Comparison of ENCODE assay signal across 19 mouse cellular contexts in genomic region chr4:122922841-122923240, GRCm38 (mm10). TPM values are rescaled to one million over a fixed set of nuclear protein-coding genes. Genes with fewer than 3 reads are reported as not detected.
DNase-seq lines count a peak whose midpoint lies in the region; ATAC-seq and TF ChIP-seq lines count a peak whose summit lies in the region.
"Had no signal": no experiment of that assay in that cellular context is flagged by ENCODE, and none has a peak within 500 bp of the region (broad histone marks: within the 10 kb centered on the region; RNA-seq: fewer than 3 reads in every experiment).

No protein-coding gene starts in this region.

- H3K4me3 ChIP-seq in hindbrain, embryonic 10.5 days = no peak overlapping the region
- no peak overlapping the region for H3K4me3 ChIP-seq in hindbrain, embryonic 16.5 days (ENCODE audit: low read length)
- H3K4me3 ChIP-seq in midbrain, embryonic 10.5 days = no peak overlapping the region
- H3K4me3 ChIP-seq in midbrain, embryonic 16.5 days (ENCODE audit: low read depth, low read length) = no peak overlapping the region
- no peak overlapping the region for H3K4me3 ChIP-seq in bone marrow macrophage, adult 2 months (ENCODE audit: insufficient read depth, low read length)
- H3K4me3 ChIP-seq: neural tube, embryonic 12.5 days had no signal

- ATAC-seq in hindbrain, embryonic 16.5 days = no peak
- ATAC-seq in midbrain, embryonic 16.5 days = no peak
- ATAC-seq in megakaryocyte progenitor cell, adult 5-6 weeks (replicated peaks; ENCODE audit: poor library complexity) = peak; percentile 83
- ATAC-seq in erythroblast, adult 5-6 weeks (replicated peaks; ENCODE audit: low FRiP score, poor library complexity, severe bottlenecking) = no peak
- ATAC-seq: hindbrain, postnatal 0 days; liver, postnatal 0 days had no signal

- peaks cover 13% of the 10 kb centered on the region for H3K4me1 ChIP-seq in hindbrain, embryonic 10.5 days (replicated peaks)
- H3K4me1 ChIP-seq in hindbrain, embryonic 16.5 days (ENCODE audit: control insufficient read depth, insufficient read depth, low read depth, low read length) = no peaks in the 10 kb centered on the region
- H3K4me1 ChIP-seq in midbrain, embryonic 10.5 days = peaks cover 16% of the 10 kb centered on the region
- H3K4me1 ChIP-seq in midbrain, embryonic 16.5 days (ENCODE audit: control insufficient read depth, insufficient read depth, low read length) = no peaks in the 10 kb centered on the region
- H3K4me1 ChIP-seq in bone marrow macrophage, adult 2 months (ENCODE audit: control insufficient read depth, insufficient read depth, low read length) = peaks cover 22% of the 10 kb centered on the region
- H3K4me1 ChIP-seq: neural tube, embryonic 12.5 days had no signal

- peak overlapping the region; percentile 70 for H3K27ac ChIP-seq in hindbrain, embryonic 10.5 days
- H3K27ac ChIP-seq in hindbrain, embryonic 16.5 days (ENCODE audit: low read depth, low read length) = no peak overlapping the region
- H3K27ac ChIP-seq in midbrain, embryonic 10.5 days (replicated peaks) = peak overlapping the region; percentile 67
- no peak overlapping the region for H3K27ac ChIP-seq in midbrain, embryonic 16.5 days (ENCODE audit: low read length)
- H3K27ac ChIP-seq in bone marrow macrophage, adult 2 months (ENCODE audit: insufficient read depth, low read depth, low read length) = peak overlapping the region; percentile 81
- H3K27ac ChIP-seq: hindbrain, postnatal 0 days; neural tube, embryonic 12.5 days had no signal

- no peaks in the 10 kb centered on the region for H3K27me3 ChIP-seq in hindbrain, embryonic 10.5 days (ENCODE audit: insufficient read depth, poor library complexity, severe bottlenecking)
- H3K27me3 ChIP-seq in hindbrain, embryonic 16.5 days (replicated peaks; ENCODE audit: control insufficient read depth, insufficient read depth, low read length) = no peaks in the 10 kb centered on the region
- no peaks in the 10 kb centered on the region for H3K27me3 ChIP-seq in midbrain, embryonic 10.5 days (ENCODE audit: low read depth, poor library complexity, severe bottlenecking)
- H3K27me3 ChIP-seq in midbrain, embryonic 16.5 days (ENCODE audit: control insufficient read depth, insufficient read depth, low read depth, low read length) = no peaks in the 10 kb centered on the region
- H3K27me3 ChIP-seq: neural tube, embryonic 12.5 days had no signal

- no peak overlapping the region for H3K4me2 ChIP-seq in hindbrain, embryonic 16.5 days (ENCODE audit: low read length)
- H3K4me2 ChIP-seq in midbrain, embryonic 16.5 days (ENCODE audit: low read length) = no peak overlapping the region
- H3K4me2 ChIP-seq: neural tube, embryonic 12.5 days had no signal

- WGBS in hindbrain, embryonic 10.5 days = 6% methylated on average over 1 of the region's 1 CpGs
- 5% methylated on average over 1 of the region's 1 CpGs for WGBS in hindbrain, embryonic 16.5 days
- 5% methylated on average over 1 of the region's 1 CpGs for WGBS in midbrain, embryonic 10.5 days
- WGBS in midbrain, embryonic 16.5 days = 5% methylated on average over 1 of the region's 1 CpGs

- no peak for TF ChIP-seq POLR2A in bone marrow macrophage, adult 2 months (IDR thresholded peaks at IDR 0.05; ENCODE audit: borderline replicate concordance, low read depth, low read length)

- H3K9ac ChIP-seq in hindbrain, embryonic 16.5 days (ENCODE audit: low read depth, low read length) = no peak overlapping the region
- no peak overlapping the region for H3K9ac ChIP-seq in midbrain, embryonic 16.5 days (ENCODE audit: low read depth, low read length)
- H3K9ac ChIP-seq: liver, postnatal 0 days; neural tube, embryonic 12.5 days had no signal

- no peaks in the 10 kb centered on the region for H3K9me3 ChIP-seq in hindbrain, embryonic 10.5 days
- no peaks in the 10 kb centered on the region for H3K9me3 ChIP-seq in hindbrain, embryonic 16.5 days (ENCODE audit: control insufficient read depth, low read length)
- no peaks in the 10 kb centered on the region for H3K9me3 ChIP-seq in midbrain, embryonic 10.5 days (replicated peaks)
- no peaks in the 10 kb centered on the region for H3K9me3 ChIP-seq in midbrain, embryonic 16.5 days (replicated peaks; ENCODE audit: control insufficient read depth, low read length, poor library complexity, severe bottlenecking)
- H3K9me3 ChIP-seq: neural tube, embryonic 12.5 days had no signal

- no peak for TF ChIP-seq CTCF in bone marrow macrophage, adult 2 months (IDR thresholded peaks at IDR 0.05; ENCODE audit: low read depth, low read length)

- no peak for DNase-seq in hindbrain, embryonic 10.5 days (ENCODE audit: low spot score)
- DNase-seq in midbrain, embryonic 10.5 days (ENCODE audit: low spot score) = no peak
- DNase-seq: cerebellum, adult 11 months; cerebellum, postnatal 25 days; heart, postnatal 10 days; kidney, postnatal 10 days; liver; liver, postnatal 0 days; lung, postnatal 14 days; spleen, adult 18-20 months; thymus, adult 2 months had no signal

- no peaks in the 10 kb centered on the region for H3K36me3 ChIP-seq in hindbrain, embryonic 10.5 days
- H3K36me3 ChIP-seq in hindbrain, embryonic 16.5 days (ENCODE audit: control insufficient read depth, insufficient read depth, low read length) = no peaks in the 10 kb centered on the region
- H3K36me3 ChIP-seq in midbrain, embryonic 10.5 days = no peaks in the 10 kb centered on the region
- H3K36me3 ChIP-seq in midbrain, embryonic 16.5 days (ENCODE audit: control insufficient read depth, insufficient read depth, low read length) = no peaks in the 10 kb centered on the region
- H3K36me3 ChIP-seq: neural tube, embryonic 12.5 days had no signal

RNA-seq across cellular contexts. Expression of gene Cap1, which starts 37.0 kb away (rescaled TPM):
- 66.8 and 79.3 TPM in 2 replicates for polyA plus RNA-seq in hindbrain, embryonic 10.5 days (2016; fragmentation: Nextera tagmentation; extraction: Ambion mirVana)
- 71.6 and 84.9 TPM in 2 replicates for polyA plus RNA-seq in hindbrain, embryonic 16.5 days (2015; fragmentation: Nextera tagmentation; extraction: Ambion mirVana)
- 69.4 and 79.4 TPM in 2 replicates for polyA plus RNA-seq in midbrain, embryonic 10.5 days (2016; fragmentation: Nextera tagmentation; extraction: Ambion mirVana)
- 70.3 and 75.0 TPM in 2 replicates for polyA plus RNA-seq in midbrain, embryonic 16.5 days (2015; fragmentation: Nextera tagmentation; extraction: Ambion mirVana)
- 495 and 593 TPM in 2 replicates for polyA plus RNA-seq in bone marrow macrophage, adult 2 months (2012; ENCODE audit: insufficient read depth, insufficient read length, missing spikeins)
- 125 and 140 TPM in 2 replicates for total RNA-seq in megakaryocyte progenitor cell, adult 5-6 weeks (2015)
- 169 and 175 TPM in 2 replicates for total RNA-seq in megakaryocyte progenitor cell, adult 5-6 weeks (2017)
- total RNA-seq in erythroblast, adult 5-6 weeks (2015; ENCODE audit: low replicate concordance) = 77.8 and 106 TPM in 2 replicates
- total RNA-seq in erythroblast, adult 5-6 weeks (2017; ENCODE audit: low replicate concordance) = 76.8 and 86.9 TPM in 2 replicates

RNA-seq across cellular contexts. Expression of gene Mfsd2a, which starts 38.1 kb away (rescaled TPM):
- polyA plus RNA-seq in hindbrain, embryonic 10.5 days (2016; fragmentation: Nextera tagmentation; extraction: Ambion mirVana) = 26.8 and 28.9 TPM in 2 replicates
- 34.3 and 36.5 TPM in 2 replicates for polyA plus RNA-seq in hindbrain, embryonic 16.5 days (2015; fragmentation: Nextera tagmentation; extraction: Ambion mirVana)
- 22.6 and 27.2 TPM in 2 replicates for polyA plus RNA-seq in midbrain, embryonic 10.5 days (2016; fragmentation: Nextera tagmentation; extraction: Ambion mirVana)
- 32.3 and 33.5 TPM in 2 replicates for polyA plus RNA-seq in midbrain, embryonic 16.5 days (2015; fragmentation: Nextera tagmentation; extraction: Ambion mirVana)
- not detected in 2 replicates for polyA plus RNA-seq in bone marrow macrophage, adult 2 months (2012; ENCODE audit: insufficient read depth, insufficient read length, missing spikeins)
- total RNA-seq in megakaryocyte progenitor cell, adult 5-6 weeks (2015) = 0.10 and 0.22 TPM in 2 replicates
- total RNA-seq in megakaryocyte progenitor cell, adult 5-6 weeks (2017) = 0.20 TPM in 1 of 2 replicates, not detected in the other
- not detected in 2 replicates for total RNA-seq in erythroblast, adult 5-6 weeks (2015; ENCODE audit: low replicate concordance)
- not detected in 2 replicates for total RNA-seq in erythroblast, adult 5-6 weeks (2017; ENCODE audit: low replicate concordance)
- total RNA-seq: gastrocnemius, adult 8-10 months had no signal
- polyA plus RNA-seq: liver, postnatal 0 days had no signal

Comparison
In these comparisons a context has a peak if more than half of its experiments do, and no peak if none do; other contexts are left out.
1. H3K27ac ChIP-seq: peak in hindbrain, embryonic 10.5 days (single experiment), midbrain, embryonic 10.5 days (single experiment) and bone marrow macrophage, adult 2 months (single experiment); none in hindbrain, embryonic 16.5 days (single experiment) and midbrain, embryonic 16.5 days (single experiment).
2. RNA of gene Mfsd2a, which starts 38.1 kb away (polyA plus RNA-seq): 34.3 to 36.5 TPM in hindbrain, embryonic 16.5 days, 32.3 to 33.5 TPM in midbrain, embryonic 16.5 days, 26.8 to 28.9 TPM in hindbrain, embryonic 10.5 days and 22.6 to 27.2 TPM in midbrain, embryonic 10.5 days; not detected in bone marrow macrophage, adult 2 months; every median in the first group is over 10 times any median in the second.